Mouse (Mus musculus) C2C12 (cell line): Measurements from ENCODE around the gene Wfdc21. TPM values are rescaled to one million over a fixed set of nuclear protein-coding genes. Genes with fewer than 3 reads are reported as not detected.

Source experiments
- H3K27me3 ChIP-seq: one replicate; pipeline ENCODE4 v1.6.1; 2011; ENCODE audit not compliant: control insufficient read depth, insufficient read depth, insufficient read length
- H3K36me3 ChIP-seq: one replicate; pipeline ENCODE4 v1.6.1; 2011; ENCODE audit not compliant: control insufficient read depth, insufficient read depth
- H3K4me3 ChIP-seq: one replicate; pipeline ENCODE4 v1.5.1; 2011; ENCODE audit warnings: mild to moderate bottlenecking, control low read depth; ENCODE audit not compliant: poor library complexity, insufficient read depth, severe bottlenecking
- H3K79me2 ChIP-seq: one replicate; pipeline ENCODE4 v1.6.1; 2011; ENCODE audit not compliant: control insufficient read depth, insufficient read depth
- H3K79me3 ChIP-seq: one replicate; pipeline ENCODE4 v1.6.1; 2011; ENCODE audit warnings: low read depth, control low read depth
- H3ac ChIP-seq: one replicate; pipeline ENCODE3; 2011; ENCODE audit warnings: low read depth; ENCODE audit not compliant: control insufficient read depth, insufficient read length
- CEBPB ChIP-seq: IDR thresholded peaks from one replicate; pipeline ENCODE4 v1.6.1; 2011; ENCODE audit warnings: low read depth, mild to moderate bottlenecking, control low read depth, moderate library complexity
- CTCF ChIP-seq: IDR thresholded peaks from one replicate; pipeline ENCODE4 v1.5.1; 2011; ENCODE audit not compliant: control insufficient read depth, insufficient read depth, insufficient read length
- FOSL1 ChIP-seq: IDR thresholded peaks from one replicate; pipeline ENCODE4 v1.8.0; 2011; ENCODE audit warnings: mild to moderate bottlenecking, low read length; ENCODE audit not compliant: poor library complexity, insufficient read depth, severe bottlenecking
- MAX ChIP-seq: IDR thresholded peaks from one replicate; pipeline ENCODE4 v1.6.1; 2011; ENCODE audit warnings: mild to moderate bottlenecking, control low read depth
- MYOD1 ChIP-seq: IDR thresholded peaks from one replicate; pipeline ENCODE4 v1.6.1; 2011; ENCODE audit warnings: low read depth; ENCODE audit not compliant: control insufficient read depth, insufficient read length
- MYOG ChIP-seq: IDR thresholded peaks from one replicate; pipeline ENCODE4 v1.6.1; 2011; ENCODE audit not compliant: control insufficient read depth, insufficient read length; ENCODE audit errors: extremely low read depth
- USF1 ChIP-seq: IDR thresholded peaks from one replicate; pipeline ENCODE4 v1.6.1; 2011; ENCODE audit warnings: low read depth, mild to moderate bottlenecking, control low read depth, moderate library complexity
- polyA plus RNA-seq: library from polyadenylated mRNA; unstranded; fragments of >200 nt; fragmentation: generic; extraction: Trizol; gene quantifications from one replicate; pipeline ENCODE4 v1.2.1, GENCODE M21; 2012; ENCODE audit warnings: missing spikeins

Gene Wfdc21
- polyA plus RNA-seq, 1 experiment = not detected

- no peak overlapping the region for H3K4me3 ChIP-seq
- TF ChIP-seq CEBPB (no peak), MYOD1 (no peak), MAX (no peak)
- no peaks in the 10 kb centered on the region for H3K79me3 ChIP-seq
- no peaks in the 10 kb centered on the region for H3K79me2 ChIP-seq
- H3K36me3 ChIP-seq = peaks cover 95% of the 10 kb centered on the region
- H3ac ChIP-seq = no peak overlapping the region
- no peaks in the 10 kb centered on the region for H3K27me3 ChIP-seq
Measured at GRCm38 (mm10) chr11:83768976-83769375, 22.2 kb downstream of the Wfdc21 start.

GRCm38 (mm10) chr11:83771014-83771413 lies 24.3 kb downstream of the Wfdc21 start:
- no peak overlapping the region for H3ac ChIP-seq
- no peaks in the 10 kb centered on the region for H3K79me3 ChIP-seq
- H3K79me2 ChIP-seq = no peaks in the 10 kb centered on the region
- peaks cover 92% of the 10 kb centered on the region for H3K36me3 ChIP-seq
- H3K27me3 ChIP-seq = no peaks in the 10 kb centered on the region
- TF ChIP-seq FOSL1 (no peak), CTCF (no peak), MAX (no peak), MYOD1 (no peak), USF1 (no peak)
- no peak overlapping the region for H3K4me3 ChIP-seq

- Histone ChIP-seq H3K4me3 (no peak overlapping the region), H3K79me3 (no peaks in the 10 kb centered on the region), H3ac (no peak overlapping the region), H3K27me3 (no peaks in the 10 kb centered on the region), H3K79me2 (no peaks in the 10 kb centered on the region), H3K36me3 (peaks cover 92% of the 10 kb centered on the region)
- no peak for TF ChIP-seq MYOG
- TF ChIP-seq MYOD1 = no peak
- TF ChIP-seq FOSL1 = no peak
- no peak for TF ChIP-seq USF1
- no peak for TF ChIP-seq MAX
- TF ChIP-seq CEBPB = no peak
- TF ChIP-seq CTCF = no peak
Measured at GRCm38 (mm10) chr11:83772341-83772740, 25.6 kb downstream of the Wfdc21 start.

GRCm38 (mm10) chr11:83773691-83774090 lies 27.0 kb downstream of the Wfdc21 start:
- no peak for TF ChIP-seq CTCF
- no peak for TF ChIP-seq CEBPB
- TF ChIP-seq MYOD1 = no peak
- no peak for TF ChIP-seq MYOG
- TF ChIP-seq USF1 = no peak
- TF ChIP-seq MAX = no peak
- no peak for TF ChIP-seq FOSL1
- H3K36me3 ChIP-seq = peaks cover 86% of the 10 kb centered on the region
- H3K27me3 ChIP-seq = no peaks in the 10 kb centered on the region

GRCm38 (mm10) chr11:83774324-83774723 lies 27.6 kb downstream of the Wfdc21 start:
- Histone ChIP-seq H3K27me3 (no peaks in the 10 kb centered on the region), H3K4me3 (no peak overlapping the region), H3ac (no peak overlapping the region), H3K36me3 (peaks cover 86% of the 10 kb centered on the region), H3K79me3 (no peaks in the 10 kb centered on the region), H3K79me2 (no peaks in the 10 kb centered on the region)
- TF ChIP-seq CEBPB (no peak), MYOG (no peak), CTCF (no peak), MYOD1 (no peak), MAX (no peak), FOSL1 (no peak), USF1 (no peak)

More at GRCm38 (mm10) chr11:83773691-83774090, 27.0 kb downstream of the Wfdc21 start:
- no peak overlapping the region for H3K4me3 ChIP-seq
- H3K79me2 ChIP-seq = no peaks in the 10 kb centered on the region
- H3K79me3 ChIP-seq = no peaks in the 10 kb centered on the region
- H3ac ChIP-seq = no peak overlapping the region

- peaks cover 89% of the 10 kb centered on the region for H3K36me3 ChIP-seq
- H3K27me3 ChIP-seq = no peaks in the 10 kb centered on the region
- H3ac ChIP-seq = no peak overlapping the region
- no peak overlapping the region for H3K4me3 ChIP-seq
- H3K79me3 ChIP-seq = no peaks in the 10 kb centered on the region
- H3K79me2 ChIP-seq = no peaks in the 10 kb centered on the region
- TF ChIP-seq CTCF (no peak), MYOD1 (no peak), FOSL1 (no peak), USF1 (no peak), MAX (no peak), CEBPB (no peak), MYOG (no peak)
Measured at GRCm38 (mm10) chr11:83776798-83777197, 30.1 kb downstream of the Wfdc21 start.
